Mouse (Mus musculus) left cerebral cortex, postnatal 36 days (tissue): ENCODE results near the gene Hist1h1c. TPM values are rescaled to one million over a fixed set of nuclear protein-coding genes. Genes with fewer than 3 reads are reported as not detected.

Experiments
- DNase-seq, 2 experiments: peaks; one replicate each; pipeline ENCODE4 v3.0.0; 2021 to 2022; ENCODE audit warnings: low spot score in 2 of 2, mixed read lengths in 1 of 2
- intact Hi-C: fragments of 180-260 bp; cut with DNase I; formaldehyde crosslinking; loops from one replicate; pipeline ENCODE4 v1.15.1; 2025
- microRNA-seq: library from miRNA; unstranded; fragments of <30 nt; microRNA quantifications from one replicate; pipeline ENCODE4 v1.2.0, GENCODE M21; 2022
- total RNA-seq, 2 experiments: library from RNA; stranded (reverse); gene quantifications; 2 replicates each; pipeline ENCODE4 v1.2.3; 2021

Gene Hist1h1c
- total RNA-seq, 2 experiments from 2014 or later = 68.2 to 74.7 TPM

GRCm38 (mm10) chr13:23772561-23773313 lies 34.1 kb downstream of the Hist1h1c start:
- DNase-seq = peak; percentile 33 to 42
- intact Hi-C loops = no loop called here

GRCm38 (mm10) chr13:23778339-23778738 lies 39.7 kb downstream of the Hist1h1c start:
- no peak for DNase-seq
- intact Hi-C loops = no loop called here

- DNase-seq = no peak
- intact Hi-C loops = no loop called here
Observed at GRCm38 (mm10) chr13:23779025-23779424, 40.4 kb downstream of the Hist1h1c start.

Small RNA genes lying within 50 kb of the gene (microRNA-seq; reads per million reads assigned to microRNA genes)
- gene Gm44314 (not detected), gene Gm44484 (not detected)

Other genes with a start within 250 kb of the Hist1h1c start
- 1 to 10 TPM in 1 of 2 experiments, under 1 TPM in 1; 0.93 to 1.5 TPM for gene Btn2a2, start 250.0 kb upstream of the Hist1h1c start, total RNA-seq
- gene Hist1h4h, start 207.8 kb upstream of the Hist1h1c start, total RNA-seq = 100 to 1,000 TPM; 319 to 326 TPM
- gene Hist1h2af, start 204.9 kb upstream of the Hist1h1c start, total RNA-seq = 1 to 10 TPM; 6.2 to 7.0 TPM
- gene Hist1h3g, start 203.4 kb upstream of the Hist1h1c start, total RNA-seq = 1 to 10 TPM; 3.6 to 4.6 TPM
- 1 to 10 TPM in 1 of 2 experiments, under 1 TPM in 1; 0.79 to 1.2 TPM for gene Hist1h2bh, start 195.4 kb upstream of the Hist1h1c start, total RNA-seq
- gene Hist1h3f, start 194.8 kb upstream of the Hist1h1c start, total RNA-seq = 10 to 100 TPM; 17.9 to 18.2 TPM
- gene Hist1h4f, start 187.2 kb upstream of the Hist1h1c start, total RNA-seq = 100 to 1,000 TPM; 173 to 184 TPM
- 1 to 10 TPM; 4.7 to 6.5 TPM for gene Hist1h1d, start 185.5 kb upstream of the Hist1h1c start, total RNA-seq
- 10 to 100 TPM; 46.6 to 51.6 TPM for gene Hist1h3e, start 176.4 kb upstream of the Hist1h1c start, total RNA-seq
- 1 to 10 TPM; 6.2 to 7.8 TPM for gene Hist1h2ae, start 167.6 kb upstream of the Hist1h1c start, total RNA-seq
- gene Hist1h2bg, start 167.4 kb upstream of the Hist1h1c start, total RNA-seq = 10 to 100 TPM; 86.3 to 99.7 TPM
- gene Hist1h2bf, start 164.6 kb upstream of the Hist1h1c start, total RNA-seq = 10 to 100 TPM; 20.6 to 28.9 TPM
- 1 to 10 TPM; 3.1 to 8.2 TPM for gene Hist1h2ad, start 164.4 kb upstream of the Hist1h1c start, total RNA-seq
- 10 to 100 TPM in 1 of 2 experiments, 1 to 10 TPM in 1; 7.7 to 10.8 TPM for gene Hist1h3d, start 163.0 kb upstream of the Hist1h1c start, total RNA-seq
- gene Hist1h4d, start 157.2 kb upstream of the Hist1h1c start, total RNA-seq = 100 to 1,000 TPM; 160 to 166 TPM
- gene Hist1h2be, start 117.7 kb upstream of the Hist1h1c start, total RNA-seq = 1 to 10 TPM; 7.0 to 7.4 TPM
- gene Hist1h1e, start 116.2 kb upstream of the Hist1h1c start, total RNA-seq = 10 to 100 TPM; 70.8 to 73.2 TPM
- 1 to 10 TPM; 2.5 to 2.9 TPM for gene Hist1h2ac, start 54.9 kb upstream of the Hist1h1c start, total RNA-seq
- gene Hist1h2bc, start 54.6 kb upstream of the Hist1h1c start, total RNA-seq = 10 to 100 TPM; 32.1 to 33.8 TPM
- not detected for gene Hist1h1t, start 43.0 kb upstream of the Hist1h1c start, total RNA-seq
- gene Hist1h4c, start 40.4 kb upstream of the Hist1h1c start, total RNA-seq = 100 to 1,000 TPM; 107 to 117 TPM
- 1 to 10 TPM; 2.4 to 3.7 TPM for gene Hfe, start 28.0 kb upstream of the Hist1h1c start, total RNA-seq
- 1 to 10 TPM; 1.9 to 2.6 TPM for gene Hist1h3c, start 6.8 kb downstream of the Hist1h1c start, total RNA-seq
- 10 to 100 TPM; 17.9 to 19.8 TPM for gene Hist1h2bb, start 7.9 kb downstream of the Hist1h1c start, total RNA-seq
- gene Hist1h2ab, start 12.3 kb downstream of the Hist1h1c start, total RNA-seq = 10 to 100 TPM; 28.3 to 44.5 TPM
- 10 to 100 TPM in 1 of 2 experiments, 1 to 10 TPM in 1; 9.7 to 14.5 TPM for gene Hist1h3b, start 13.5 kb downstream of the Hist1h1c start, total RNA-seq
- gene Hist1h4b, start 18.2 kb downstream of the Hist1h1c start, total RNA-seq = 10 to 100 TPM; 87.5 to 90.3 TPM
- gene Hist1h4a, start 22.4 kb downstream of the Hist1h1c start, total RNA-seq = 10 to 100 TPM; 62.2 to 71.7 TPM
- gene Hist1h3a, start 23.6 kb downstream of the Hist1h1c start, total RNA-seq = 10 to 100 TPM; 41.3 to 42.8 TPM
- gene Hist1h1a, start 24.9 kb downstream of the Hist1h1c start, total RNA-seq = 10 to 100 TPM; 26.1 to 28.4 TPM
- not detected for gene Trim38, start 31.1 kb downstream of the Hist1h1c start, total RNA-seq
- gene Slc17a2, start 68.2 kb downstream of the Hist1h1c start, total RNA-seq = not detected
- not detected for gene Slc17a3, start 100.6 kb downstream of the Hist1h1c start, total RNA-seq
- gene Slc17a1, start 128.9 kb downstream of the Hist1h1c start, total RNA-seq = not detected
- not detected for gene Slc17a4, start 176.2 kb downstream of the Hist1h1c start, total RNA-seq
- gene Hist1h2ba, start 195.3 kb downstream of the Hist1h1c start, total RNA-seq = not detected
- not detected for gene Hist1h2aa, start 195.7 kb downstream of the Hist1h1c start, total RNA-seq